In genomic region chr15:98609331-98610130, GRCm38 (mm10) we compare ENCODE assay signal across 8 mouse cellular contexts. TPM values are rescaled to one million over a fixed set of nuclear protein-coding genes. Genes with fewer than 3 reads are reported as not detected.
DNase-seq lines count a peak whose midpoint lies in the region; ATAC-seq and TF ChIP-seq lines count a peak whose summit lies in the region.

Gene Adcy6, minus strand, starts transcription at chr15:98610076.

- DNase-seq in adrenal gland, adult 2 months, result peak; percentile 80
- peak; percentile 92 for DNase-seq in embryo, embryonic 10.5 days (ENCODE audit: low spot score)
- DNase-seq in gastrocnemius, postnatal 10 days, result peak; percentile 76
- DNase-seq in left cerebral cortex, adult 2 months (ENCODE audit: extremely low spot score in 1 of 2, low spot score in 2 of 2), result peak; percentile 73
- DNase-seq in lung, postnatal 4 days, result peak; percentile 86 to 91
- peak; percentile 60 to 71 for DNase-seq in right cerebral cortex, adult 2 months (ENCODE audit: low spot score in 2 of 2)
- DNase-seq in yolk sac, embryonic 10.5 days (ENCODE audit: low spot score), result peak; percentile 90

- no peaks in the 10 kb centered on the region for H3K36me3 ChIP-seq in hindbrain, embryonic 16.5 days (ENCODE audit: control insufficient read depth, insufficient read depth, low read length)

- peak within 1 kb of the TSS; percentile 90 for H3K4me3 ChIP-seq in hindbrain, embryonic 16.5 days (ENCODE audit: low read length)
- peak within 1 kb of the TSS; percentile 91 for H3K4me3 ChIP-seq in left cerebral cortex, adult 2 months

- peak within 1 kb of the TSS; percentile 88 for H3K27ac ChIP-seq in hindbrain, embryonic 16.5 days (ENCODE audit: low read depth, low read length)
- H3K27ac ChIP-seq in left cerebral cortex, adult 2 months, result peak within 1 kb of the TSS; percentile 97

- peak within 1 kb of the TSS; percentile 92 for H3K9ac ChIP-seq in hindbrain, embryonic 16.5 days (ENCODE audit: low read depth, low read length)

- ATAC-seq in hindbrain, embryonic 16.5 days, result peak; percentile 90

- TF ChIP-seq CTCF in left cerebral cortex, adult 2 months (IDR thresholded peaks at IDR 0.05), result no peak

- peak within 1 kb of the TSS; percentile 61 for H3K4me2 ChIP-seq in hindbrain, embryonic 16.5 days (ENCODE audit: low read length)

- intact Hi-C loops in left cerebral cortex, adult 2 months (cut with DNase I), result no loop called here

- H3K27me3 ChIP-seq in hindbrain, embryonic 16.5 days (replicated peaks; ENCODE audit: control insufficient read depth, insufficient read depth, low read length), result no peaks in the 10 kb centered on the region

- H3K4me1 ChIP-seq in hindbrain, embryonic 16.5 days (ENCODE audit: control insufficient read depth, insufficient read depth, low read depth, low read length), result peaks cover 24% of the 10 kb centered on the region

- H3K9me3 ChIP-seq in hindbrain, embryonic 16.5 days (ENCODE audit: control insufficient read depth, low read length), result no peaks in the 10 kb centered on the region

- WGBS in hindbrain, embryonic 16.5 days, result under 1% methylated on average over 41 of the region's 75 CpGs

RNA-seq across cellular contexts. Expression of gene Adcy6, which starts in this region (rescaled TPM):
- 10 to 100 TPM; 35.5 to 67.1 TPM for total RNA-seq in adrenal gland, adult 2 months (2021)
- 44.6 and 49.2 TPM in 2 replicates for polyA plus RNA-seq in adrenal gland, adult 2 months (2012; rRNA removed)
- 10 to 100 TPM; 39.9 to 45.3 TPM for total RNA-seq in gastrocnemius, postnatal 10 days (2021)
- polyA plus RNA-seq in hindbrain, embryonic 16.5 days (2015; fragmentation: Nextera tagmentation; extraction: Ambion mirVana), result 9.1 and 10.1 TPM in 2 replicates
- 10 to 100 TPM; 52.7 to 57.4 TPM for total RNA-seq in left cerebral cortex, adult 2 months (2021)

Comparison
In these comparisons a context has a peak if more than half of its experiments do, and no peak if none do; other contexts are left out.
1. Peak in every context shown above with its lines: DNase-seq, ATAC-seq, H3K4me3 ChIP-seq and H3K27ac ChIP-seq.